7 mouse cellular contexts compared by ENCODE assay signal in genomic region chr2:152375652-152376344, GRCm38 (mm10). TPM values are rescaled to one million over a fixed set of nuclear protein-coding genes. Genes with fewer than 3 reads are reported as not detected.
A peak's percentile ranks its signal among the peaks of the same experiment; 100 is the strongest.
DNase-seq lines count a peak whose midpoint lies in the region; ATAC-seq and TF ChIP-seq lines count a peak whose summit lies in the region.

No protein-coding gene starts in this region.

- no peak overlapping the region for H3K27ac ChIP-seq in lung, embryonic 15.5 days
- H3K27ac ChIP-seq in forebrain, postnatal 0 days (ENCODE audit: low read depth, low read length), result peak overlapping the region; percentile 60
- H3K27ac ChIP-seq in limb, embryonic 14.5 days (replicated peaks; ENCODE audit: low read depth, low read length), result no peak overlapping the region
- H3K27ac ChIP-seq in stomach, embryonic 15.5 days, result no peak overlapping the region

- TF ChIP-seq POLR2A in limb, embryonic 14.5 days (IDR thresholded peaks at IDR 0.05; ENCODE audit: borderline replicate concordance, extremely low read depth, insufficient read depth, insufficient read length), result no peak

- no peak overlapping the region for H3K4me3 ChIP-seq in lung, embryonic 15.5 days
- peak overlapping the region; percentile 31 for H3K4me3 ChIP-seq in forebrain, postnatal 0 days (ENCODE audit: low read depth, low read length)
- peak overlapping the region; percentile 24 for H3K4me3 ChIP-seq in limb, embryonic 14.5 days (replicated peaks; ENCODE audit: low read length)
- no peak overlapping the region for H3K4me3 ChIP-seq in stomach, embryonic 15.5 days (replicated peaks)

- no peak overlapping the region for H3K9ac ChIP-seq in lung, embryonic 15.5 days
- H3K9ac ChIP-seq in forebrain, postnatal 0 days, result peak overlapping the region; percentile 49
- H3K9ac ChIP-seq in limb, embryonic 14.5 days (ENCODE audit: low read depth, low read length, severe bottlenecking), result peak overlapping the region; percentile 48; the same call in 1 of the 2 replicates
- no peak overlapping the region for H3K9ac ChIP-seq in stomach, embryonic 15.5 days

- no peak for TF ChIP-seq CTCF in forebrain, postnatal 0 days (IDR thresholded peaks at IDR 0.05; ENCODE audit: low read depth)

- H3K27me3 ChIP-seq in lung, embryonic 15.5 days, result peaks cover 33% of the 10 kb centered on the region
- H3K27me3 ChIP-seq in forebrain, postnatal 0 days (ENCODE audit: insufficient read depth, low read length), result 0 out of 2 replicates have a peak, but pooled peaks cover 3% of the 10 kb centered on the region
- no peaks in the 10 kb centered on the region for H3K27me3 ChIP-seq in limb, embryonic 14.5 days (ENCODE audit: control insufficient read depth, insufficient read depth, low read length)
- H3K27me3 ChIP-seq in stomach, embryonic 15.5 days (replicated peaks), result peaks cover 19% of the 10 kb centered on the region; the same call in 1 of the 2 replicates

- 0 out of 2 replicates have a peak, but pooled peaks cover 8% of the 10 kb centered on the region for H3K4me1 ChIP-seq in lung, embryonic 15.5 days
- peaks cover 4% of the 10 kb centered on the region for H3K4me1 ChIP-seq in forebrain, postnatal 0 days (ENCODE audit: insufficient read depth)
- peaks cover 7% of the 10 kb centered on the region; the same call in 1 of the 2 replicates for H3K4me1 ChIP-seq in limb, embryonic 14.5 days (ENCODE audit: control insufficient read depth, insufficient read depth, low read length)
- H3K4me1 ChIP-seq in stomach, embryonic 15.5 days, result peaks cover 14% of the 10 kb centered on the region; the same call in 1 of the 2 replicates

- H3K4me2 ChIP-seq in lung, embryonic 15.5 days, result no peak overlapping the region; the same call in 1 of the 2 replicates
- peak overlapping the region; percentile 55 for H3K4me2 ChIP-seq in forebrain, postnatal 0 days (ENCODE audit: low read depth)
- peak overlapping the region; percentile 45 for H3K4me2 ChIP-seq in limb, embryonic 14.5 days (replicated peaks; ENCODE audit: low read depth, low read length, severe bottlenecking)
- peak overlapping the region; percentile 25 for H3K4me2 ChIP-seq in stomach, embryonic 15.5 days

- 0 out of 2 replicates have a peak, but pooled peaks have one; percentile 36 for ATAC-seq in lung, embryonic 15.5 days (ENCODE audit: borderline replicate concordance, extremely low read depth, low FRiP score, low TSS enrichment)
- ATAC-seq in forebrain, postnatal 0 days, result peak; percentile 77
- peak; percentile 62 for ATAC-seq in limb, embryonic 14.5 days (ENCODE audit: low FRiP score, low read depth)
- no peak for ATAC-seq in stomach, embryonic 15.5 days (ENCODE audit: insufficient read depth, low FRiP score, low read depth)

- H3K9me3 ChIP-seq in lung, embryonic 15.5 days, result no peaks in the 10 kb centered on the region
- no peaks in the 10 kb centered on the region for H3K9me3 ChIP-seq in forebrain, postnatal 0 days (ENCODE audit: low read length)
- no peaks in the 10 kb centered on the region for H3K9me3 ChIP-seq in limb, embryonic 14.5 days (ENCODE audit: control insufficient read depth, low read length)
- H3K9me3 ChIP-seq in stomach, embryonic 15.5 days, result no peaks in the 10 kb centered on the region

- DNase-seq in lung, postnatal 25 days (ENCODE audit: low spot score), result no peak
- peak; percentile 71 for DNase-seq in forebrain, postnatal 0 days
- DNase-seq in limb, embryonic 14.5 days (ENCODE audit: low spot score), result peak; percentile 30
- no peak for DNase-seq in kidney, adult 18-20 months
- DNase-seq in urinary bladder, adult 2 months (ENCODE audit: low spot score), result no peak

- 8% methylated on average over 21 of the region's 21 CpGs for WGBS in lung, embryonic 15.5 days
- 2% methylated on average over 21 of the region's 21 CpGs for WGBS in forebrain, postnatal 0 days
- 4% methylated on average over 21 of the region's 21 CpGs for WGBS in limb, embryonic 14.5 days
- 9% methylated on average over 21 of the region's 21 CpGs for WGBS in stomach, embryonic 15.5 days

- H3K36me3 ChIP-seq in lung, embryonic 15.5 days, result no peaks in the 10 kb centered on the region
- no peaks in the 10 kb centered on the region for H3K36me3 ChIP-seq in forebrain, postnatal 0 days (ENCODE audit: insufficient read depth)
- H3K36me3 ChIP-seq in limb, embryonic 14.5 days (ENCODE audit: control insufficient read depth, insufficient read depth, low read length), result no peaks in the 10 kb centered on the region
- no peaks in the 10 kb centered on the region for H3K36me3 ChIP-seq in stomach, embryonic 15.5 days

RNA-seq across cellular contexts. Expression of gene Nrsn2, which starts 0.6 kb away (rescaled TPM):
- 0.14 and 0.36 TPM in 2 replicates for polyA plus RNA-seq in lung, embryonic 15.5 days (2015; fragmentation: Nextera tagmentation; extraction: Ambion mirVana)
- total RNA-seq in forebrain, postnatal 0 days (2014; rRNA removed), result 30.9 and 43.7 TPM in 2 replicates
- polyA plus RNA-seq in forebrain, postnatal 0 days (2015; fragmentation: Nextera tagmentation; extraction: Ambion mirVana), result 32.0 and 52.1 TPM in 2 replicates
- polyA plus RNA-seq in limb, embryonic 14.5 days (2012; rRNA removed), result 3.6 and 4.9 TPM in 2 replicates
- polyA plus RNA-seq in limb, embryonic 14.5 days (2014; fragmentation: Nextera tagmentation; extraction: Ambion mirVana), result 2.5 and 2.7 TPM in 2 replicates
- 2.0 and 2.3 TPM in 2 replicates for polyA plus RNA-seq in stomach, embryonic 15.5 days (2015; fragmentation: Nextera tagmentation; extraction: Ambion mirVana)
- polyA plus RNA-seq in urinary bladder, adult 2 months (2012; rRNA removed), result not detected in 2 replicates

RNA-seq across cellular contexts. Expression of gene Sox12, which starts 22.1 kb away (rescaled TPM):
- 10.5 and 11.3 TPM in 2 replicates for polyA plus RNA-seq in lung, embryonic 15.5 days (2015; fragmentation: Nextera tagmentation; extraction: Ambion mirVana)
- total RNA-seq in forebrain, postnatal 0 days (2014; rRNA removed), result 47.1 and 47.8 TPM in 2 replicates
- polyA plus RNA-seq in forebrain, postnatal 0 days (2015; fragmentation: Nextera tagmentation; extraction: Ambion mirVana), result 10.0 and 11.9 TPM in 2 replicates
- polyA plus RNA-seq in limb, embryonic 14.5 days (2012; rRNA removed), result 48.8 and 60.7 TPM in 2 replicates
- 13.5 and 17.1 TPM in 2 replicates for polyA plus RNA-seq in limb, embryonic 14.5 days (2014; fragmentation: Nextera tagmentation; extraction: Ambion mirVana)
- 7.2 and 8.0 TPM in 2 replicates for polyA plus RNA-seq in stomach, embryonic 15.5 days (2015; fragmentation: Nextera tagmentation; extraction: Ambion mirVana)
- polyA plus RNA-seq in urinary bladder, adult 2 months (2012; rRNA removed), result 8.6 and 12.6 TPM in 2 replicates

RNA-seq across cellular contexts. Expression of gene Trib3, which starts 32.0 kb away (rescaled TPM):
- polyA plus RNA-seq in lung, embryonic 15.5 days (2015; fragmentation: Nextera tagmentation; extraction: Ambion mirVana), result 4.1 and 5.0 TPM in 2 replicates
- 2.0 and 2.2 TPM in 2 replicates for total RNA-seq in forebrain, postnatal 0 days (2014; rRNA removed)
- polyA plus RNA-seq in forebrain, postnatal 0 days (2015; fragmentation: Nextera tagmentation; extraction: Ambion mirVana), result 1.3 and 1.4 TPM in 2 replicates
- polyA plus RNA-seq in limb, embryonic 14.5 days (2012; rRNA removed), result 0.77 and 0.99 TPM in 2 replicates
- 1.2 and 1.4 TPM in 2 replicates for polyA plus RNA-seq in limb, embryonic 14.5 days (2014; fragmentation: Nextera tagmentation; extraction: Ambion mirVana)
- polyA plus RNA-seq in stomach, embryonic 15.5 days (2015; fragmentation: Nextera tagmentation; extraction: Ambion mirVana), result 2.1 and 2.2 TPM in 2 replicates
- polyA plus RNA-seq in urinary bladder, adult 2 months (2012; rRNA removed), result 2.4 and 2.9 TPM in 2 replicates

RNA-seq across cellular contexts. Expression of gene Zcchc3, which starts 39.0 kb away (rescaled TPM):
- 37.7 and 40.5 TPM in 2 replicates for polyA plus RNA-seq in lung, embryonic 15.5 days (2015; fragmentation: Nextera tagmentation; extraction: Ambion mirVana)
- 10.5 and 16.4 TPM in 2 replicates for total RNA-seq in forebrain, postnatal 0 days (2014; rRNA removed)
- 13.5 and 15.4 TPM in 2 replicates for polyA plus RNA-seq in forebrain, postnatal 0 days (2015; fragmentation: Nextera tagmentation; extraction: Ambion mirVana)
- polyA plus RNA-seq in limb, embryonic 14.5 days (2012; rRNA removed), result 33.5 and 35.6 TPM in 2 replicates
- 38.1 and 47.0 TPM in 2 replicates for polyA plus RNA-seq in limb, embryonic 14.5 days (2014; fragmentation: Nextera tagmentation; extraction: Ambion mirVana)
- polyA plus RNA-seq in stomach, embryonic 15.5 days (2015; fragmentation: Nextera tagmentation; extraction: Ambion mirVana), result 40.0 and 40.1 TPM in 2 replicates
- polyA plus RNA-seq in urinary bladder, adult 2 months (2012; rRNA removed), result 8.7 and 9.7 TPM in 2 replicates

RNA-seq across cellular contexts. Expression of gene 6820408C15Rik, which starts 39.6 kb away (rescaled TPM):
- polyA plus RNA-seq in lung, embryonic 15.5 days (2015; fragmentation: Nextera tagmentation; extraction: Ambion mirVana), result 3.0 and 3.1 TPM in 2 replicates
- total RNA-seq in forebrain, postnatal 0 days (2014; rRNA removed), result 2.3 and 5.0 TPM in 2 replicates
- polyA plus RNA-seq in forebrain, postnatal 0 days (2015; fragmentation: Nextera tagmentation; extraction: Ambion mirVana), result 5.6 and 6.4 TPM in 2 replicates
- 0.28 and 0.41 TPM in 2 replicates for polyA plus RNA-seq in limb, embryonic 14.5 days (2012; rRNA removed)
- polyA plus RNA-seq in limb, embryonic 14.5 days (2014; fragmentation: Nextera tagmentation; extraction: Ambion mirVana), result 0.18 and 0.30 TPM in 2 replicates
- polyA plus RNA-seq in stomach, embryonic 15.5 days (2015; fragmentation: Nextera tagmentation; extraction: Ambion mirVana), result 0.52 and 0.85 TPM in 2 replicates
- polyA plus RNA-seq in urinary bladder, adult 2 months (2012; rRNA removed), result 0.40 and 0.45 TPM in 2 replicates

Comparison
In these comparisons a context has a peak if more than half of its experiments do, and no peak if none do; other contexts are left out.
1. H3K4me3 ChIP-seq: peak in forebrain, postnatal 0 days (single experiment) and limb, embryonic 14.5 days (single experiment); none in lung, embryonic 15.5 days (single experiment) and stomach, embryonic 15.5 days (single experiment).
2. H3K9ac ChIP-seq: peak in forebrain, postnatal 0 days (single experiment) and limb, embryonic 14.5 days (single experiment); none in lung, embryonic 15.5 days (single experiment) and stomach, embryonic 15.5 days (single experiment).
3. DNase-seq: peak in forebrain, postnatal 0 days (single experiment) and limb, embryonic 14.5 days (single experiment); none in lung, postnatal 25 days (single experiment), kidney, adult 18-20 months (single experiment) and urinary bladder, adult 2 months (single experiment).